Mouse (Mus musculus) CH12.LX (cell line): ENCODE data around the gene Gnas. TPM values are rescaled to one million over a fixed set of nuclear protein-coding genes. Genes with fewer than 3 reads are reported as not detected.
"Not testable (repeated sequence)": the region's sequence is repeated elsewhere in the genome, so short reads cannot be mapped to it uniquely, and the experiment has no call there.

Source experiments
- DNase-seq: peaks from one replicate; pipeline ENCODE4 v3.0.0-alpha.2; 2013; ENCODE audit errors: extremely low read depth
- H3K27ac ChIP-seq: 2 replicates; pipeline ENCODE4 v1.5.1; 2012; ENCODE audit warnings: low read depth, mild to moderate bottlenecking, control low read depth, moderate library complexity; ENCODE audit not compliant: insufficient read depth
- H3K27me3 ChIP-seq: replicated peaks from 2 replicates; pipeline ENCODE3; 2012; ENCODE audit warnings: inconsistent platforms
- H3K36me3 ChIP-seq, 2 experiments: replicated peaks in 1 of 2; 2 replicates each; pipeline versions ENCODE3 to v1.6.1; 2012; ENCODE audit warnings: inconsistent platforms in 1 of 2, low read length in 1 of 2, mild to moderate bottlenecking in 1 of 2, mixed read lengths in 1 of 2, moderate library complexity in 1 of 2; ENCODE audit not compliant: control insufficient read depth in 1 of 2, insufficient read depth in 1 of 2
- H3K4me1 ChIP-seq, 2 experiments: 2 replicates each; pipeline ENCODE4 v1.6.1; 2012; ENCODE audit warnings: inconsistent platforms in 1 of 2, moderate library complexity in 1 of 2; ENCODE audit not compliant: insufficient read depth in 2 of 2, control insufficient read depth in 1 of 2
- H3K4me2 ChIP-seq: 2 replicates; pipeline ENCODE4 v1.6.1; 2012; ENCODE audit warnings: low read depth, mild to moderate bottlenecking, control low read depth; ENCODE audit not compliant: poor library complexity, insufficient read depth, severe bottlenecking
- H3K4me3 ChIP-seq, 3 experiments: fragments of 150-350 bp in 1 of 3; sonication (generic) in 1 of 3; replicated peaks in 1 of 3; 2 replicates each; pipeline versions ENCODE3 to v1.5.1; 2011 to 2012; ENCODE audit warnings: low read depth in 2 of 3, low read length in 2 of 3, mild to moderate bottlenecking in 2 of 3, moderate library complexity in 2 of 3, control low read depth in 1 of 3, improper control_type of control experiment in 1 of 3, inconsistent platforms in 1 of 3, mixed read lengths in 1 of 3; ENCODE audit not compliant: poor library complexity in 1 of 3
- H3K79me2 ChIP-seq: replicated peaks from 2 replicates; pipeline ENCODE4 v1.6.1; 2012; ENCODE audit warnings: mild to moderate bottlenecking, moderate library complexity; ENCODE audit not compliant: control insufficient read depth, poor library complexity, insufficient read depth, severe bottlenecking; ENCODE audit errors: extremely low read depth
- H3K9ac ChIP-seq: 2 replicates; pipeline ENCODE4 v1.6.1; 2012; ENCODE audit warnings: low read depth, mild to moderate bottlenecking, control low read depth, moderate library complexity; ENCODE audit not compliant: insufficient read depth
- H3K9me3 ChIP-seq: replicated peaks from 2 replicates; pipeline ENCODE3; 2012; ENCODE audit warnings: low read length, inconsistent platforms, mixed read lengths
- CHD1 ChIP-seq: IDR thresholded peaks from 2 replicates; pipeline ENCODE4 v1.6.1; 2012; ENCODE audit warnings: low read depth, low read length, improper control_type of control experiment, inconsistent platforms
- CHD2 ChIP-seq: IDR thresholded peaks from 2 replicates; pipeline ENCODE4 v1.6.1; 2011; ENCODE audit warnings: low read length, improper control_type of control experiment
- EP300 ChIP-seq: IDR thresholded peaks from 2 replicates; pipeline ENCODE4 v1.6.1; 2011; ENCODE audit warnings: low read length, improper control_type of control experiment
- IRF4 ChIP-seq: IDR thresholded peaks from 2 replicates; pipeline ENCODE4 v1.6.1; 2014; ENCODE audit warnings: low read depth, mild to moderate bottlenecking, inconsistent platforms, low read length, improper control_type of control experiment
- JUND ChIP-seq: conservative IDR thresholded peaks from 2 replicates; pipeline ENCODE4 v1.6.1; 2011; ENCODE audit warnings: low read depth, low read length, improper control_type of control experiment
- KAT2A ChIP-seq: IDR thresholded peaks from 2 replicates; pipeline ENCODE4 v1.6.1; 2012; ENCODE audit warnings: low read length, improper control_type of control experiment, inconsistent platforms; ENCODE audit not compliant: insufficient replicate concordance
- MEF2A ChIP-seq: IDR thresholded peaks from 2 replicates; pipeline ENCODE4 v1.6.1; 2014; ENCODE audit warnings: low read depth, mild to moderate bottlenecking, inconsistent platforms, low read length, improper control_type of control experiment, borderline replicate concordance
- MYC ChIP-seq: IDR thresholded peaks from 2 replicates; pipeline ENCODE4 v1.6.1; 2011; ENCODE audit warnings: low read depth, mild to moderate bottlenecking, improper control_type of control experiment, low read length
- NELFE ChIP-seq: IDR thresholded peaks from 2 replicates; pipeline ENCODE4 v1.6.1; 2011; ENCODE audit warnings: low read depth, low read length, improper control_type of control experiment
- POLR2A ChIP-seq: IDR thresholded peaks from 2 replicates; pipeline ENCODE4 v1.6.1; 2011; ENCODE audit warnings: low read depth, mild to moderate bottlenecking, improper control_type of control experiment, low read length
- RAD21 ChIP-seq: IDR thresholded peaks from 2 replicates; pipeline ENCODE4 v1.6.1; 2011; ENCODE audit warnings: low read depth, mild to moderate bottlenecking, low read length, improper control_type of control experiment, moderate library complexity
- RCOR1 ChIP-seq: conservative IDR thresholded peaks from 2 replicates; pipeline ENCODE4 v1.6.1; 2012; ENCODE audit warnings: low read depth, mild to moderate bottlenecking, inconsistent platforms, low read length, improper control_type of control experiment
- SIN3A ChIP-seq: IDR thresholded peaks from 2 replicates; pipeline ENCODE4 v1.6.1; 2012; ENCODE audit warnings: low read length, improper control_type of control experiment, inconsistent platforms
- TCF12 ChIP-seq: IDR thresholded peaks from 2 replicates; pipeline ENCODE4 v1.6.1; 2014; ENCODE audit warnings: low read depth, mild to moderate bottlenecking, inconsistent platforms, low read length, improper control_type of control experiment
- USF2 ChIP-seq: conservative IDR thresholded peaks from 2 replicates; pipeline ENCODE4 v1.6.1; 2011; ENCODE audit warnings: low read depth, low read length, improper control_type of control experiment
- ZC3H11A ChIP-seq: IDR thresholded peaks from 2 replicates; pipeline ENCODE4 v1.6.1; 2012; ENCODE audit warnings: low read depth, mild to moderate bottlenecking, inconsistent platforms, low read length, improper control_type of control experiment
- ZMIZ1 ChIP-seq: IDR thresholded peaks from 2 replicates; pipeline ENCODE4 v1.6.1; 2012; ENCODE audit warnings: low read depth, mild to moderate bottlenecking, inconsistent platforms, low read length, improper control_type of control experiment
- dilution Hi-C: fragments of 300-500 bp; cut with MboI; formaldehyde crosslinking; loops from 2 replicates; pipeline ENCODE4 v1.14.3; 2020; ENCODE audit warnings: low sequenced_read_pairs; ENCODE audit not compliant: extremely low pct_unique_long_range_greater_than_20kb, extremely low pct_ligation_motif_present
- in situ Hi-C: fragments of 300-500 bp; cut with MboI; formaldehyde crosslinking; loops from 3 replicates; pipeline ENCODE4 v1.14.3; 2019; ENCODE audit warnings: low sequenced_read_pairs, low pct_ligation_motif_present, low pct_unique_long_range_greater_than_20kb, mixed read lengths
- polyA plus RNA-seq: library from polyadenylated mRNA; unstranded; fragments of >175 nt; gene quantifications from 2 replicates; pipeline ENCODE4 v1.2.1, GENCODE M21; 2012; ENCODE audit warnings: low read depth; ENCODE audit not compliant: insufficient read length
- total RNA-seq, 2 experiments: library from RNA; depleted of rRNA; stranded (reverse); fragments of 300-350 nt in 1 of 2; fragments of >200 nt in 1 of 2; gene quantifications; 2 replicates each; pipeline ENCODE4 v1.2.3; 2012 to 2014

Gnas gene
- total and polyA plus RNA-seq, 3 experiments = 369 to 502 (median 452) TPM

DNA sequence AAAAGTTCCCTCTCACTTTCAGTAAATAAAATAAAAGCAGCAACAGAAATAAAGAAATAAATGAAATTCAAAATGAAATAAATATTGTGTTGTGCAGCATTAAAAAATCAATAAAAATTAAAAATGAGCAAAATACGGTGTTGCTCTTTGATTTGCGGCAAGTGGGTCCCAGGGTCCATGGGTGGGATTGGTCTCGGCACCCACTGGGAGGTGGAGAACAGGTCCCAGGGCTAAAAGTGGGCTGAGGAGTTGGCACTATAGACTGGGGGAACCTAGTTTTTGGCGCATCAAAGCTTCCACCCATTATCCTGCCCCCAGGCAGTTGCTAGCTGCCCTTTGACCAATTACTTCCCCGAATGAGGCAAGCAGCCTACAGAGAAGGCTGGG lies 62.5 kb downstream of the Gnas start, which contains the start of gene Gm20721:
TSS of gene Gm20721 (minus strand) at position 101 of the 387 bp plus-strand sequence.
- in situ Hi-C loops (no loop called here), dilution Hi-C loops (no loop called here)
- DNase-seq = no peak
- peaks cover 28% of the 10 kb centered on the region for H3K79me2 ChIP-seq
- peaks cover 16 to 42% of the 10 kb centered on the region in 2 experiments for H3K4me1 ChIP-seq
- no peak within 1 kb of the TSS for H3K4me2 ChIP-seq
- H3K36me3 ChIP-seq = peaks cover 40 to 46% of the 10 kb centered on the region in 2 experiments
- no peaks in the 10 kb centered on the region for H3K9me3 ChIP-seq
- H3K27ac ChIP-seq = no peak within 1 kb of the TSS
- no peaks in the 10 kb centered on the region for H3K27me3 ChIP-seq
- H3K4me3 ChIP-seq = no peak within 1 kb of the TSS
- no peak within 1 kb of the TSS for H3K9ac ChIP-seq
- no peak for TF ChIP-seq RAD21
- no peak for TF ChIP-seq MEF2A
- TF ChIP-seq ZC3H11A = no peak
- TF ChIP-seq POLR2A = no peak
- TF ChIP-seq EP300 = no peak
- TF ChIP-seq MYC = no peak
- no peak for TF ChIP-seq RCOR1
- no peak for TF ChIP-seq USF2
- TF ChIP-seq NELFE = no peak
- TF ChIP-seq SIN3A = no peak
- TF ChIP-seq JUND = no peak
- TF ChIP-seq CHD2 = no peak
- no peak for TF ChIP-seq ZMIZ1
- TF ChIP-seq IRF4 = no peak
- TF ChIP-seq CHD1 = no peak
- TF ChIP-seq TCF12 = no peak
- no peak for TF ChIP-seq KAT2A

DNA sequence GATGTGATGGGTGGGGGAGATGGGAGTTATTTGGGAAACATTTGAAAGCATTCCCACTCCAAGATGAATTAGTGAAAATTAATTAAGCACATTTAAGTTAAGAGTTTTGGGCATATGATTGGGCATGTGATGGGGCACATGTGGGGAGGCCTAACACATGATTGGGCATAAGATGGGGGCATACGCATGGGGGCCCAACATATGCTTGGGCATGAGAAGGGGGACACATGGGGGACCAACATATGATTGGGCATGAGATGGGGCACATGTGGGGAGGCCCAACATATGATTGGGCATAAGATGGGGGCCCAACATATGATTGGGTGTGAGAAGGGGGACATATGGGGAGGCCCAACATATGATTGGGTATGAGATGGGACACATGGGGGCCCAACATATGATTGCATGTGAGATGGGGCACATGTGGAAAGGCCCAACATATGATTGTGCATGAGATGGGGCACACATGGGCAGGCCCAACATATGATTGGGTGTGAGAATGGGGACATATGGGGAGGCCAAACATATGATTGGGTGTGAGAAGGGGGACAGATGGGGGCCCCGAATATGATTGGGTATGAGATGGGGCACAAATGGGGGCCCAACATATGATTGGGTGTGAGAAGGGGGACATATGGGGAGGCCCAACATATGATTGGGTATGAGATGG lies 63.0 kb downstream of the Gnas start:
- peaks cover 35 to 41% of the 10 kb centered on the region in 2 experiments for H3K36me3 ChIP-seq
- H3K4me3 ChIP-seq, H3K4me2 ChIP-seq, in situ Hi-C loops, dilution Hi-C loops, DNase-seq, H3K27me3 ChIP-seq, H3K9me3 ChIP-seq, H3K27ac ChIP-seq, H3K9ac ChIP-seq: not testable (repeated sequence)
- TF ChIP-seq ZMIZ1 = peak; percentile 53; the same call in 1 of the 2 replicates
- H3K4me1 ChIP-seq = peaks cover 13 to 36% of the 10 kb centered on the region in 2 experiments
- peaks cover 23% of the 10 kb centered on the region for H3K79me2 ChIP-seq
